ENCODE assay signal across 14 mouse cellular contexts in genomic region chr11:117393715-117394114, GRCm38 (mm10).
DNase-seq lines count a peak whose midpoint lies in the region; ATAC-seq and TF ChIP-seq lines count a peak whose summit lies in the region.
"Had no signal": no experiment of that assay in that cellular context is flagged by ENCODE, and none has a peak within 500 bp of the region (broad histone marks: within the 10 kb centered on the region; RNA-seq: fewer than 3 reads in every experiment).

No protein-coding gene starts in this region.

- H3K27me3 ChIP-seq in heart, embryonic 12.5 days (replicated peaks) = peaks cover 49% of the 10 kb centered on the region
- H3K27me3 ChIP-seq in forebrain, embryonic 12.5 days = peaks cover 44% of the 10 kb centered on the region
- H3K27me3 ChIP-seq in hindbrain, embryonic 16.5 days (replicated peaks; ENCODE audit: control insufficient read depth, insufficient read depth, low read length) = no peaks in the 10 kb centered on the region
- peaks cover 22% of the 10 kb centered on the region for H3K27me3 ChIP-seq in myocyte (ENCODE audit: control insufficient read depth, insufficient read depth, insufficient read length)

- no peak for ATAC-seq in heart, embryonic 12.5 days (ENCODE audit: insufficient number of reproducible peaks, low FRiP score)
- ATAC-seq in forebrain, embryonic 12.5 days (ENCODE audit: low FRiP score) = no peak
- ATAC-seq in hindbrain, embryonic 16.5 days = no peak
- ATAC-seq: activated CD4-positive, CD25-positive, alpha-beta regulatory T cell, adult 4 months had no signal

- no peaks in the 10 kb centered on the region for H3K79me2 ChIP-seq in myocyte (ENCODE audit: control insufficient read depth, insufficient read depth)

- TF ChIP-seq POLR2A in myocyte (IDR thresholded peaks at IDR 0.05; ENCODE audit: insufficient read length, low read depth) = no peak

- peaks cover 34% of the 10 kb centered on the region for H3K4me1 ChIP-seq in heart, embryonic 12.5 days (replicated peaks)
- H3K4me1 ChIP-seq in forebrain, embryonic 12.5 days = peaks cover 42% of the 10 kb centered on the region
- peaks cover 19% of the 10 kb centered on the region for H3K4me1 ChIP-seq in hindbrain, embryonic 16.5 days (ENCODE audit: control insufficient read depth, insufficient read depth, low read depth, low read length)

- WGBS in heart, embryonic 12.5 days = 69% methylated on average over 4 of the region's 4 CpGs
- WGBS in forebrain, embryonic 12.5 days = 66% methylated on average over 4 of the region's 4 CpGs
- 56% methylated on average over 4 of the region's 4 CpGs for WGBS in hindbrain, embryonic 16.5 days

- no peak overlapping the region for H3K9ac ChIP-seq in heart, embryonic 12.5 days
- no peak overlapping the region for H3K9ac ChIP-seq in forebrain, embryonic 12.5 days
- H3K9ac ChIP-seq in hindbrain, embryonic 16.5 days (ENCODE audit: low read depth, low read length) = peak overlapping the region; percentile 65; the same call in 1 of the 2 replicates
- H3K9ac ChIP-seq: lung, embryonic 15.5 days had no signal

- H3K4me2 ChIP-seq in heart, embryonic 12.5 days = peak overlapping the region; percentile 66; the same call in 1 of the 2 replicates
- peak overlapping the region; percentile 76 for H3K4me2 ChIP-seq in forebrain, embryonic 12.5 days
- H3K4me2 ChIP-seq in hindbrain, embryonic 16.5 days (ENCODE audit: low read length) = peak overlapping the region; percentile 78
- peak overlapping the region; percentile 40 for H3K4me2 ChIP-seq in myocyte (ENCODE audit: low read depth)

- no peak overlapping the region for H3K4me3 ChIP-seq in heart, embryonic 12.5 days
- peak overlapping the region; percentile 42; the same call in 1 of the 2 replicates for H3K4me3 ChIP-seq in forebrain, embryonic 12.5 days (replicated peaks)
- no peak overlapping the region for H3K4me3 ChIP-seq in hindbrain, embryonic 16.5 days (ENCODE audit: low read length)
- H3K4me3 ChIP-seq in myocyte = no peak overlapping the region
- H3K4me3 ChIP-seq: lung, embryonic 15.5 days had no signal

- DNase-seq in heart, postnatal 14 days = no peak
- no peak for DNase-seq in retina, embryonic 14.5 days (ENCODE audit: low spot score)
- DNase-seq in right cerebral cortex, postnatal 4 days = no peak
- DNase-seq in layer of hippocampus, postnatal 14 days (ENCODE audit: low spot score in 2 of 2) = no peak
- DNase-seq: gastrocnemius, postnatal 25 days; heart, postnatal 36 days; thymus, postnatal 25 days had no signal

- H3K9me3 ChIP-seq in heart, embryonic 12.5 days (replicated peaks) = no peaks in the 10 kb centered on the region
- no peaks in the 10 kb centered on the region for H3K9me3 ChIP-seq in forebrain, embryonic 12.5 days
- no peaks in the 10 kb centered on the region for H3K9me3 ChIP-seq in hindbrain, embryonic 16.5 days (ENCODE audit: control insufficient read depth, low read length)
- H3K9me3 ChIP-seq: G1E; lung, embryonic 15.5 days had no signal

- intact Hi-C loops in heart, postnatal 14 days (cut with DNase I) = no loop called here

- H3ac ChIP-seq in myocyte (ENCODE audit: control insufficient read depth, insufficient read length) = no peak overlapping the region

- no peak overlapping the region for H3K27ac ChIP-seq in heart, embryonic 12.5 days (ENCODE audit: poor library complexity, severe bottlenecking)
- H3K27ac ChIP-seq in forebrain, embryonic 12.5 days = peak overlapping the region; percentile 74
- peak overlapping the region; percentile 60; the same call in 1 of the 2 replicates for H3K27ac ChIP-seq in hindbrain, embryonic 16.5 days (ENCODE audit: low read depth, low read length)
- H3K27ac ChIP-seq: lung, embryonic 15.5 days had no signal

- H3K36me3 ChIP-seq in heart, embryonic 12.5 days = no peaks in the 10 kb centered on the region
- H3K36me3 ChIP-seq in forebrain, embryonic 12.5 days (replicated peaks) = no peaks in the 10 kb centered on the region
- H3K36me3 ChIP-seq in hindbrain, embryonic 16.5 days (ENCODE audit: control insufficient read depth, insufficient read depth, low read length) = no peaks in the 10 kb centered on the region
- H3K36me3 ChIP-seq in myocyte (ENCODE audit: control insufficient read depth, insufficient read depth) = no peaks in the 10 kb centered on the region
- H3K36me3 ChIP-seq: G1E; lung, embryonic 15.5 days had no signal

TF ChIP-seq in myocyte, 11 proteins besides CTCF, POLR2A, EP300 and RAD21:
- TF ChIP-seq MYOG (IDR thresholded peaks at IDR 0.05; ENCODE audit: control insufficient read depth in 1 of 3, insufficient read depth in 1 of 3, insufficient read length in 2 of 3, low read depth in 2 of 3) (peak in 1 of 3 experiments; percentile 30), MAX (IDR thresholded peaks at IDR 0.05; ENCODE audit: low read depth) (no peak)
